Mouse (Mus musculus): ENCODE results near the gene Crebbp.

- TF ChIP-seq CTCF (IDR thresholded peaks at IDR 0.05; ENCODE audit: low read depth, low read length) = no peak
- TF ChIP-seq POLR2A (IDR thresholded peaks at IDR 0.05; ENCODE audit: extremely low read depth, insufficient read depth, low read length) = no peak
Measured at GRCm38 (mm10) chr16:4074836-4075235, 139.0 kb downstream of the Crebbp start.
